Mouse (Mus musculus): ENCODE measurements around the gene Car9. TPM values are rescaled to one million over a fixed set of nuclear protein-coding genes. Genes with fewer than 3 reads are reported as not detected.
A peak's percentile ranks its signal among the peaks of the same experiment; 100 is the strongest.

Gene Car9
- total RNA-seq, 2 experiments from 2014 or later = 1.0 TPM; not detected in 1

- DNase-seq (ENCODE audit: low spot score in 2 of 2) = no peak
- intact Hi-C loops (cut with DNase I) = no loop called here
Measured at GRCm38 (mm10) chr4:43558028-43558630, 51.4 kb downstream of the Car9 start.

GRCm38 (mm10) chr4:43558631-43559356 lies 52.0 kb downstream of the Car9 start:
- peak in 1 of 2 experiments; percentile 58 for DNase-seq (ENCODE audit: low spot score in 2 of 2)
- intact Hi-C loops (cut with DNase I) = no loop called here

DNA sequence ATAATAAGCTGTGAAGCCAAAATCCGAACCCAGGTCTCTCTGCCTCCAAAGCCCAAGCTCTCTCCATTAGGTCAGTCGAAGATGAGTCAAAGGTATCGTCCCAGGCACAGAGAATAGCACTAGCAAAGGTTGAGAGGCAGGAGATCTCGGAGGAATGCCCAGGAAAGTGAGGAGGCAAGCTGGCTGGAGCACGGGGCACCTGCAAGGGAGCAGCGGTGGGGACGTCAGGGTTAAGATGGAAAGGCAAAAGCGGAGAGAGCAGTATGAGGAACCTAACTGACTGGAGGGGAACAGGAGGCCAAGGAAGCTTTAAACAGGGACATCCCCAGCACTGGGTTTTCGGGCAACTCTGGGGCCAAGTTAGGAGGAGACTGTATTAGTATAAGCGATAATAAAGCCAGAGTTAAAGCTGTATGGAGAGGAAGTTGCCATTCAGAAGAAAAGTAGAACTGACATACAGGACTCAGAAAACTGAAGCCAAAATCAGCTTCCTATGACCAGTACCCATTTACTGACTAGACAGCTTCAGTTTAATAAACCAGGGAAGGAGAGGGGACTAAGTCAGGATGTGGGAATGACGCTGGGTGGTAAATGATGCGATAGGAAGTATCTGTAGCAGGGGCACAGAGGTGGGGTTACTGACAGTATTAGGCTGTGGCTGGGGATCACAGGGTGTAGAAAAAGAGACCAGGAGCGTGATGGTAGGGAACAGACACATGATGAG lies 52.9 kb downstream of the Car9 start:
- intact Hi-C loops (cut with DNase I) = loop anchor here (2.0 to 10.0 kb wide), 2 partner anchors 117 to 525 kb away; partner anchors contain the start of gene Stoml2
- no peak for DNase-seq (ENCODE audit: low spot score in 2 of 2)

GRCm38 (mm10) chr4:43560243-43560611 lies 53.5 kb downstream of the Car9 start:
- peak in 1 of 2 experiments; percentile 37 for DNase-seq (ENCODE audit: low spot score in 2 of 2)
- intact Hi-C loops (cut with DNase I) = loop anchor here (2.0 to 10.0 kb wide), 2 partner anchors 117 to 525 kb away; partner anchors contain the start of gene Stoml2

GRCm38 (mm10) chr4:43560976-43561375 lies 54.2 kb downstream of the Car9 start:
- DNase-seq (ENCODE audit: low spot score in 2 of 2) = no peak
- intact Hi-C loops (cut with DNase I) = loop anchor here (2.0 to 10.0 kb wide), 2 partner anchors 118 to 526 kb away; partner anchors contain the start of gene Stoml2

- DNase-seq (ENCODE audit: low spot score in 2 of 2) = no peak
- intact Hi-C loops (cut with DNase I) = loop anchor here (2.0 to 10.0 kb wide), 2 partner anchors 119 to 527 kb away; partner anchors contain the start of gene Stoml2
Measured at GRCm38 (mm10) chr4:43561436-43561996, 54.8 kb downstream of the Car9 start.

DNA sequence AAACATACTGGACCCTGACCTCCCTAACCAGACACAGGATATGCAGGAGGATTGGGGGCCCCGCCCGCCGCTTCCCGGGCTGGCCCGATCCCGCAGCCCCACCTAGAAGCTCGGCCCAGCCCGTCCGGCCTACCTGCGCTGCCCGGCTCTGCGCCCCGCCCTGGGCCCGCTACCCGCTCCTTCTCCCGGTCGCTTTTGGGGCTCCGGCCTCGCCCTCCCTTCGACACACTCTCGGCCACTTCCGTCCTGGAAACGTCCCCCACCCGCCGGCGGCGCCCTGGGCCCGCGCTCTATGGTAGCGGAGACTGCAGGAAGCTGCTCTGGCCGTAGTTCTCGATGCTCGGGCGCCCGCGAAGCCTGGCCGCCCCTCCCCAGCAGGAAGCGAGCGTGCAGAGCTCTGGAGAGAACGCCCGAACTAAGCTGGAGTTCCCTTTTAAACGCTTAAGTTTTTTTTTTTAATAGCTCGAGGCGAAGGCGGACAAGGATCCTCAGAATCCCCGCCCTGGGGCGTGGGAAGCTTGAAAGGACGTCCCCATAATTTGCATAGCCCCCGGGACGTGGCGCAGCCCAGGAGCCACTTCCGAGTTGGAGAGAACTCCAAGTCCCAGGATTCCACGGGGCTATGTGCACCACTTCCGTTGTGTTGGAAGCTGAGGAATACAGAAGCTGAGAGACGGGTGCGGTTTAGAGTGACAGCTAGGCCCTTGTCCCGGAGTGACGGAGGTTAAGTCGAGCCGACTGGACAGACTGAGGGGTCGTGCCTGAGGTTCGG lies 55.4 kb downstream of the Car9 start, which contains the start of the genes Creb3 and Tln1:
Creb3 (plus strand) TSS at position 336 of the 772 bp plus-strand sequence.
Tln1 (minus strand) TSS at position 695 of the 772 bp plus-strand sequence.
- intact Hi-C loops (cut with DNase I) = loop anchor here (1.0 to 10.0 kb wide), 4 partner anchors 16 to 527 kb away; partner anchors contain the start of genes Ccdc107, Gba2, Rgp1 and Stoml2

DNA sequence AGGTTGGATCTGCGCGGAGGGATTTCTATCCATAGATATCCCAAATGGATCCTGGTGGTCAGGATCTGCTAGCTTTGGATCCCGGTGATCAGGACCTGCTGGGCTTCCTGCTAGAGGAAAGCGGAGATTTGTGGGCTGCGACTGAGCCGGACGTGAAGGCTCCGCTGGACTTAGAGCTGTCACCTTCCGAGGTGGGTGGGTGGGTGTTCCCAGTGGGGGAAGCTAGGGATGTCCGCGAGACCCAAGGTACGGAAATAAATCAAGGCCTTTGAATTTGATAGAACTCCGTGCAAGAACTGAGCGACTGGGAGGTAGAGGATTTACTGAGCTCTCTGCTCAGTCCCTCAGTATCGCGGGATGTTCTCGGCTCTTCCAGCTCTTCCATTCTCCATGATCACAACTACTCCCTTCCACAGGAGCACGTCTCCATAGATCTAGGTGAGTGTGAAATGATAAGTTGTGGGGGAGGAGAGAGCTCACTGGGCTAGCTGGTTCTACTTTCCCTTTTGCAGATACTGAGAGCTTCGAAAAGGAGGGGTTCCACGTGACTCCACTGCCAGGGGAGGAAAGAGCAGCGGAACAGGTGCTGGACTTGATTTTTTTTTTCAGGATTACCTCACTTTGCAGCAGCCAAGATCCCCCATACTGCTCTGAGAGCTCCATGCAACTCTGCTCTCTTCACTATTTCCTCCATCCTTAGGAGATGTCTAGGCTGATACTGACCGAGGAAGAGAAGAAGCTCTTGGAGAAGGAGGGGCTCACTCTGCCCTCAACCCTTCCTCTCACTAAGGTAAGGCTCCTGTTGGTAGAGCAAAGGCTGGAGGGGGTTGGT lies 56.2 kb downstream of the Car9 start:
- DNase-seq (ENCODE audit: low spot score in 2 of 2) = no peak
- intact Hi-C loops (cut with DNase I) = loop anchor here (1.0 to 10.0 kb wide), 3 partner anchors 15 to 528 kb away; partner anchors contain the start of genes Ccdc107, Gba2, Rgp1 and Stoml2

More for the DNA sequence above, 55.4 kb downstream of the Car9 start, which contains the start of the genes Creb3 and Tln1:
- DNase-seq (ENCODE audit: low spot score in 2 of 2) = peak; percentile 93 to 99

Other genes with a start within 250 kb of the Car9 start
- under 1 TPM; 0.23 to 0.46 TPM for gene Atp8b5, start 239.8 kb upstream of the Car9 start, total RNA-seq (2021)
- 100 to 1,000 TPM; 129 to 138 TPM for gene Rusc2, start 125.0 kb upstream of the Car9 start, total RNA-seq (2021)
- gene Fam166b, start 77.8 kb upstream of the Car9 start, total RNA-seq (2021) = 1 to 10 TPM in 1 of 2 experiments, under 1 TPM in 1; 0.62 to 1.2 TPM
- gene Tesk1, start 65.0 kb upstream of the Car9 start, total RNA-seq (2021) = 10 to 100 TPM; 86.6 to 87.1 TPM
- gene Cd72, start 52.3 kb upstream of the Car9 start, total RNA-seq (2021) = 1 to 10 TPM; 1.0 to 2.2 TPM
- gene Sit1, start 23.2 kb upstream of the Car9 start, total RNA-seq (2021) = not detected
- gene Ccdc107, start 14.1 kb upstream of the Car9 start, total RNA-seq (2021) = 10 to 100 TPM; 22.3 to 25.4 TPM
- under 1 TPM; 0.37 to 0.96 TPM for gene Arhgef39, start 7.3 kb upstream of the Car9 start, total RNA-seq (2021)
- gene Tpm2, start 16.8 kb downstream of the Car9 start, total RNA-seq (2021) = 1 to 10 TPM; 8.0 to 8.1 TPM
- 10 to 100 TPM; 77.0 to 77.3 TPM for gene Creb3, start 55.4 kb downstream of the Car9 start, total RNA-seq (2021)
- gene Tln1, start 55.7 kb downstream of the Car9 start, total RNA-seq (2021) = 10 to 100 TPM; 51.7 to 53.4 TPM
- 10 to 100 TPM; 44.3 to 46.7 TPM for gene Rgp1, start 71.7 kb downstream of the Car9 start, total RNA-seq (2021)
- 10 to 100 TPM; 65.9 to 69.4 TPM for gene Gba2, start 71.9 kb downstream of the Car9 start, total RNA-seq (2021)
- gene Msmp, start 77.5 kb downstream of the Car9 start, total RNA-seq (2021) = under 1 TPM in 1 of 2 experiments, not detected in 1; 0.50 TPM
- gene Npr2, start 125.0 kb downstream of the Car9 start, total RNA-seq (2021) = 10 to 100 TPM; 49.0 to 50.1 TPM
- gene Spag8, start 146.6 kb downstream of the Car9 start, total RNA-seq (2021) = 1 to 10 TPM in 1 of 2 experiments, under 1 TPM in 1; 0.73 to 1.2 TPM
- 10 to 100 TPM; 33.7 to 35.7 TPM for gene Hint2, start 149.5 kb downstream of the Car9 start, total RNA-seq (2021)
- 10 to 100 TPM; 61.9 to 68.3 TPM for gene Tmem8b, start 162.0 kb downstream of the Car9 start, total RNA-seq (2021)
- 1 to 10 TPM; 1.3 to 1.4 TPM for gene Fam221b, start 162.2 kb downstream of the Car9 start, total RNA-seq (2021)
- gene Olfr70, start 193.8 kb downstream of the Car9 start, total RNA-seq (2021) = not detected
- not detected for gene Olfr71, start 203.3 kb downstream of the Car9 start, total RNA-seq (2021)
- gene Hrct1, start 220.2 kb downstream of the Car9 start, total RNA-seq (2021) = 1 to 10 TPM; 1.2 to 1.4 TPM
- gene Spaar, start 223.1 kb downstream of the Car9 start, total RNA-seq (2021) = under 1 TPM; 0.73 to 0.87 TPM

Data from left cerebral cortex, postnatal 25 days (tissue).